Mouse (Mus musculus): ENCODE data around the gene Cdcp1. TPM values are rescaled to one million over a fixed set of nuclear protein-coding genes. Genes with fewer than 3 reads are reported as not detected.

Cdcp1 gene
- polyA plus RNA-seq, 1 experiment from 2014 or later = 0.16 TPM

- no peak overlapping the region for H3K4me3 ChIP-seq
- H3K9me3 ChIP-seq = no peaks in the 10 kb centered on the region
- H3K27me3 ChIP-seq = 0 out of 2 replicates have a peak, but pooled peaks cover 3% of the 10 kb centered on the region
- 85% methylated on average over 2 of the region's 2 CpGs for WGBS
- no peak overlapping the region for H3K4me2 ChIP-seq
- no peaks in the 10 kb centered on the region for H3K36me3 ChIP-seq
- H3K4me1 ChIP-seq (replicated peaks) = peaks cover 13% of the 10 kb centered on the region
- no peak overlapping the region for H3K27ac ChIP-seq
- no peak overlapping the region for H3K9ac ChIP-seq
- ATAC-seq (ENCODE audit: low FRiP score) = no peak
Measured at GRCm38 (mm10) chr9:123239651-123240050, 23.8 kb upstream of the Cdcp1 start.

- Histone ChIP-seq H3K9ac (no peak overlapping the region), H3K27me3 (0 out of 2 replicates have a peak, but pooled peaks cover 3% of the 10 kb centered on the region), H3K4me1 (replicated peaks) (peaks cover 13% of the 10 kb centered on the region), H3K9me3 (no peaks in the 10 kb centered on the region), H3K36me3 (no peaks in the 10 kb centered on the region), H3K27ac (peak overlapping the region; percentile 55), H3K4me2 (no peak overlapping the region), H3K4me3 (no peak overlapping the region)
- ATAC-seq (ENCODE audit: low FRiP score) = no peak
- WGBS = 48% methylated on average over 4 of the region's 4 CpGs
Measured at GRCm38 (mm10) chr9:123238256-123239045, 22.6 kb upstream of the Cdcp1 start.

GRCm38 (mm10) chr9:123237739-123238138 lies 21.9 kb upstream of the Cdcp1 start:
- ATAC-seq (ENCODE audit: low FRiP score) = no peak
- no peak overlapping the region for H3K4me3 ChIP-seq
- 0 out of 2 replicates have a peak, but pooled peaks cover 3% of the 10 kb centered on the region for H3K27me3 ChIP-seq
- H3K4me2 ChIP-seq = no peak overlapping the region
- H3K36me3 ChIP-seq = no peaks in the 10 kb centered on the region
- no peak overlapping the region for H3K9ac ChIP-seq
- H3K9me3 ChIP-seq = no peaks in the 10 kb centered on the region
- WGBS = 37% methylated on average over 2 of the region's 2 CpGs
- H3K4me1 ChIP-seq (replicated peaks) = peaks cover 13% of the 10 kb centered on the region
- H3K27ac ChIP-seq = 0 out of 2 replicates have a peak overlapping the region, but pooled peaks have one; percentile 44

GRCm38 (mm10) chr9:123235621-123236020 lies 19.8 kb upstream of the Cdcp1 start:
- ATAC-seq (ENCODE audit: low FRiP score) = no peak
- 60% methylated on average over 3 of the region's 3 CpGs for WGBS
- Histone ChIP-seq H3K27me3 (0 out of 2 replicates have a peak, but pooled peaks cover 3% of the 10 kb centered on the region), H3K36me3 (no peaks in the 10 kb centered on the region), H3K9ac (no peak overlapping the region), H3K4me1 (replicated peaks) (peaks cover 13% of the 10 kb centered on the region), H3K9me3 (no peaks in the 10 kb centered on the region), H3K4me3 (no peak overlapping the region), H3K27ac (no peak overlapping the region), H3K4me2 (no peak overlapping the region)

GRCm38 (mm10) chr9:123229826-123230225 lies 14.0 kb upstream of the Cdcp1 start:
- H3K9ac ChIP-seq = no peak overlapping the region
- H3K36me3 ChIP-seq = no peaks in the 10 kb centered on the region
- 70% methylated on average over 4 of the region's 4 CpGs for WGBS
- no peaks in the 10 kb centered on the region for H3K9me3 ChIP-seq
- no peak overlapping the region for H3K27ac ChIP-seq
- no peak for ATAC-seq (ENCODE audit: low FRiP score)
- no peaks in the 10 kb centered on the region for H3K27me3 ChIP-seq
- H3K4me1 ChIP-seq (replicated peaks) = no peaks in the 10 kb centered on the region
- no peak overlapping the region for H3K4me2 ChIP-seq
- H3K4me3 ChIP-seq = no peak overlapping the region

- Histone ChIP-seq H3K4me2 (no peak overlapping the region), H3K27me3 (no peaks in the 10 kb centered on the region), H3K27ac (no peak overlapping the region), H3K9me3 (no peaks in the 10 kb centered on the region), H3K36me3 (no peaks in the 10 kb centered on the region), H3K4me1 (replicated peaks) (no peaks in the 10 kb centered on the region), H3K4me3 (no peak overlapping the region), H3K9ac (no peak overlapping the region)
- ATAC-seq (ENCODE audit: low FRiP score) = no peak
Measured at GRCm38 (mm10) chr9:123228671-123229070, 12.8 kb upstream of the Cdcp1 start.

GRCm38 (mm10) chr9:123227106-123227750 lies 11.4 kb upstream of the Cdcp1 start:
- Histone ChIP-seq H3K9ac (no peak overlapping the region), H3K4me1 (replicated peaks) (no peaks in the 10 kb centered on the region), H3K27me3 (no peaks in the 10 kb centered on the region), H3K4me3 (no peak overlapping the region), H3K36me3 (no peaks in the 10 kb centered on the region), H3K27ac (no peak overlapping the region), H3K9me3 (no peaks in the 10 kb centered on the region), H3K4me2 (no peak overlapping the region)
- WGBS = 69% methylated on average over 3 of the region's 3 CpGs
- no peak for ATAC-seq (ENCODE audit: low FRiP score)

GRCm38 (mm10) chr9:123224863-123225431 lies 9.1 kb upstream of the Cdcp1 start:
- no peak overlapping the region for H3K27ac ChIP-seq
- no peak overlapping the region for H3K9ac ChIP-seq
- H3K4me3 ChIP-seq = no peak overlapping the region
- no peaks in the 10 kb centered on the region for H3K27me3 ChIP-seq
- no peaks in the 10 kb centered on the region for H3K36me3 ChIP-seq
- H3K4me1 ChIP-seq (replicated peaks) = no peaks in the 10 kb centered on the region
- H3K4me2 ChIP-seq = no peak overlapping the region
- no peak for ATAC-seq (ENCODE audit: low FRiP score)
- 92% methylated on average over 2 of the region's 2 CpGs for WGBS
- no peaks in the 10 kb centered on the region for H3K9me3 ChIP-seq

GRCm38 (mm10) chr9:123219826-123220225 lies 4.0 kb upstream of the Cdcp1 start:
- H3K36me3 ChIP-seq = no peaks in the 10 kb centered on the region
- ATAC-seq (ENCODE audit: low FRiP score) = no peak
- H3K4me2 ChIP-seq = no peak overlapping the region
- H3K27ac ChIP-seq = no peak overlapping the region
- WGBS = 77% methylated on average over 5 of the region's 5 CpGs
- H3K9me3 ChIP-seq = no peaks in the 10 kb centered on the region
- peaks cover 8% of the 10 kb centered on the region for H3K4me1 ChIP-seq (replicated peaks)
- peaks cover 22% of the 10 kb centered on the region for H3K27me3 ChIP-seq
- H3K4me3 ChIP-seq = no peak overlapping the region
- no peak overlapping the region for H3K9ac ChIP-seq

GRCm38 (mm10) chr9:123213371-123213770 lies 2.5 kb downstream of the Cdcp1 start:
- Histone ChIP-seq H3K36me3 (no peaks in the 10 kb centered on the region), H3K4me2 (no peak overlapping the region), H3K9me3 (no peaks in the 10 kb centered on the region), H3K4me3 (no peak overlapping the region), H3K27ac (no peak overlapping the region), H3K4me1 (replicated peaks) (peaks cover 8% of the 10 kb centered on the region), H3K9ac (no peak overlapping the region), H3K27me3 (peaks cover 33% of the 10 kb centered on the region)
- ATAC-seq (ENCODE audit: low FRiP score) = no peak
- WGBS = 79% methylated on average over 9 of the region's 9 CpGs

- H3K9me3 ChIP-seq = no peaks in the 10 kb centered on the region
- no peak overlapping the region for H3K4me2 ChIP-seq
- no peaks in the 10 kb centered on the region for H3K4me1 ChIP-seq (replicated peaks)
- no peak overlapping the region for H3K27ac ChIP-seq
- no peaks in the 10 kb centered on the region for H3K36me3 ChIP-seq
- no peak overlapping the region for H3K4me3 ChIP-seq
- no peak overlapping the region for H3K9ac ChIP-seq
- no peak for ATAC-seq (ENCODE audit: low FRiP score)
- no peaks in the 10 kb centered on the region for H3K27me3 ChIP-seq
- 100% methylated on average over 1 of the region's 1 CpGs for WGBS
Measured at GRCm38 (mm10) chr9:123207895-123208294, 7.9 kb downstream of the Cdcp1 start.

- 89% methylated on average over 2 of the region's 2 CpGs for WGBS
Measured at GRCm38 (mm10) chr9:123206948-123207347, 8.9 kb downstream of the Cdcp1 start.

More at GRCm38 (mm10) chr9:123206948-123207347, 8.9 kb downstream of the Cdcp1 start:
- H3K27ac ChIP-seq = no peak overlapping the region
- no peaks in the 10 kb centered on the region for H3K9me3 ChIP-seq
- H3K4me2 ChIP-seq = no peak overlapping the region
- no peak overlapping the region for H3K4me3 ChIP-seq
- no peak for ATAC-seq (ENCODE audit: low FRiP score)
- H3K36me3 ChIP-seq = no peaks in the 10 kb centered on the region
- no peaks in the 10 kb centered on the region for H3K4me1 ChIP-seq (replicated peaks)
- H3K9ac ChIP-seq = no peak overlapping the region
- no peaks in the 10 kb centered on the region for H3K27me3 ChIP-seq

Measured in hindbrain, embryonic 13.5 days (tissue).